Mouse (Mus musculus) E14TG2a.4 (cell line): ENCODE measurements at regions not wholly inside any gene's neighbourhood (a gene's known extent, or its start where the extent isn't known, plus 50 kb on each side); places are given as distances from the start of the nearest gene placed in this dataset.

Experiments
- CTCF ChIP-seq: conservative IDR thresholded peaks from 2 replicates; pipeline ENCODE4 v1.5.1; 2014; ENCODE audit warnings: low read length
- NANOG ChIP-seq: IDR thresholded peaks from 2 replicates; pipeline ENCODE4 v1.6.1; 2014; ENCODE audit warnings: borderline replicate concordance, low read length, mixed read lengths
- POU5F1 ChIP-seq: IDR thresholded peaks from 2 replicates; pipeline ENCODE4 v1.6.1; 2014; ENCODE audit warnings: low read length, borderline replicate concordance

DNA sequence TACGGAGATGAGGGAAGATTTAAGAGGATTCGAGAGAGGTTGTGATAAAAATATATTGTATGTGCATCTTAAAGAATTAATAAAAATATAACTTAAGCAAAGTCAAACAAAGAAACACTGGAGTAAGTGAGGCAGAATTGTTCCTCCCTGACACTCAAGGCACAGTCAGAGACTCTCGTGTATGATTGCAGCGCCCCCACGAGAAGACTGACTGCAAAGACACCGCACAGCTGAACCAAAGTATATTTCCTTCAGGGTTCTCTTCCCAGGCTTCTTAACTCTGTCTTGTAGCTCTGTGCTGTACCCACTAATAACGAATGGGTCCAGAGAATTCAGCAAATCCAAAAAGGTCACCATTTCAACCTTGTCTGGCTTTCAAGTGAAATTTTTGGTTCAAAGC, 89.9 kb upstream of the Zfp706 start:
- TF ChIP-seq CTCF (0 out of 2 replicates have a peak, but pooled peaks have one; percentile 10), NANOG (no peak), POU5F1 (no peak)
